11 mouse cellular contexts compared by ENCODE assay signal in the genomic region with DNA sequence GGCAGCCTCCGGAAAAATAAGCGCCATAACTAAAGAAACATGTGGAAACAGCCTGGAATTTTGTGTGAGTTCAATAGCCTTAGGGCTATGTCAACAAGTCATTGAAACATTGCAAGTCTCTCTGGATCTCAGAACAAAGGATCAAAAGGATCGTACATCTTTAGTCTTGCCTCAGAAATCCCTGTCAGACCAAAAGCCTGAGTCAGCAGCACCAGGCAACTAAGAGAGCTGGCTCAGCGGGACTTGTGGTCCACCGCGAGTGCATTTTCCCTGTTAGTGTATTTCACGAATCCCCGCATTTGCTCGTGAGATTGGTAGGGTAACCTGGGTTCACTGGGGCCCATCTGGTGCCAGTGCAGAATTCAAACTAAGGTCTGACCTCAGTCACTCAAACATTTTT. TPM values are rescaled to one million over a fixed set of nuclear protein-coding genes. Genes with fewer than 3 reads are reported as not detected.
A peak's percentile ranks its signal among the peaks of the same experiment; 100 is the strongest.
DNase-seq lines count a peak whose midpoint lies in the region; ATAC-seq and TF ChIP-seq lines count a peak whose summit lies in the region.
"Had no signal": no experiment of that assay in that cellular context is flagged by ENCODE, and none has a peak within 500 bp of the region (broad histone marks: within the 10 kb centered on the region; RNA-seq: fewer than 3 reads in every experiment).

No protein-coding gene starts in this region.

- H3K9ac ChIP-seq in liver, adult 2 months (ENCODE audit: low read depth, low read length): no peak overlapping the region
- no peak overlapping the region for H3K9ac ChIP-seq in liver, embryonic 12.5 days
- H3K9ac ChIP-seq in limb, embryonic 14.5 days (ENCODE audit: low read depth, low read length, severe bottlenecking): no peak overlapping the region
- H3K9ac ChIP-seq: forebrain, postnatal 0 days had no signal

- 42% methylated on average over 9 of the region's 9 CpGs for WGBS in liver, adult 2 months
- WGBS in liver, embryonic 12.5 days (ENCODE audit: insufficient replicate concordance): 66% methylated on average over 9 of the region's 9 CpGs
- 37% methylated on average over 9 of the region's 9 CpGs for WGBS in limb, embryonic 14.5 days

- no peaks in the 10 kb centered on the region for H3K36me3 ChIP-seq in liver, adult 2 months (ENCODE audit: control insufficient read depth, insufficient read depth, low read length)
- no peaks in the 10 kb centered on the region for H3K36me3 ChIP-seq in liver, embryonic 12.5 days
- no peaks in the 10 kb centered on the region for H3K36me3 ChIP-seq in limb, embryonic 14.5 days (ENCODE audit: control insufficient read depth, insufficient read depth, low read length)

- H3K27me3 ChIP-seq in liver, adult 2 months (ENCODE audit: control insufficient read depth, insufficient read depth, low read length): 0 out of 2 replicates have a peak, but pooled peaks cover 2% of the 10 kb centered on the region
- H3K27me3 ChIP-seq in liver, embryonic 12.5 days (replicated peaks): peaks cover 26% of the 10 kb centered on the region
- H3K27me3 ChIP-seq in limb, embryonic 14.5 days (ENCODE audit: control insufficient read depth, insufficient read depth, low read length): no peaks in the 10 kb centered on the region

- H3K9me3 ChIP-seq in liver, embryonic 12.5 days (replicated peaks): no peaks in the 10 kb centered on the region
- no peaks in the 10 kb centered on the region for H3K9me3 ChIP-seq in limb, embryonic 14.5 days (ENCODE audit: control insufficient read depth, low read length)

- H3K79me2 ChIP-seq in liver, adult 2 months (ENCODE audit: control insufficient read depth, insufficient read depth, low read length): no peaks in the 10 kb centered on the region

- H3K27ac ChIP-seq in liver, adult 2 months (replicated peaks; ENCODE audit: insufficient read depth, low read depth, low read length): peak overlapping the region; percentile 8; the same call in 1 of the 2 replicates
- no peak overlapping the region for H3K27ac ChIP-seq in liver, embryonic 12.5 days
- 0 out of 2 replicates have a peak overlapping the region, but pooled peaks have one; percentile 11 for H3K27ac ChIP-seq in limb, embryonic 14.5 days (replicated peaks; ENCODE audit: low read depth, low read length)

- no peaks in the 10 kb centered on the region; the same call in 1 of the 2 replicates for H3K4me1 ChIP-seq in liver, adult 2 months (ENCODE audit: control insufficient read depth, insufficient read depth, low read length)
- peaks cover 16% of the 10 kb centered on the region for H3K4me1 ChIP-seq in liver, embryonic 12.5 days
- H3K4me1 ChIP-seq in limb, embryonic 14.5 days (ENCODE audit: control insufficient read depth, insufficient read depth, low read length): peaks cover 10% of the 10 kb centered on the region

- TF ChIP-seq CTCF in liver, adult 2 months (IDR thresholded peaks at IDR 0.05; ENCODE audit: low read depth, low read length): no peak

- no peak for ATAC-seq in liver, embryonic 12.5 days
- ATAC-seq in limb, embryonic 14.5 days (ENCODE audit: low FRiP score, low read depth): no peak
- ATAC-seq: forebrain, postnatal 0 days; inflammation-experienced regulatory T-cells, adult 6 months had no signal

- DNase-seq in liver, adult 2 months (ENCODE audit: extremely low read depth, low read depth, low spot score): peak; percentile 71
- peak; percentile 90 for DNase-seq in NIH3T3 (ENCODE audit: low read depth)
- DNase-seq in embryo, embryonic 10.5 days (ENCODE audit: low spot score): peak; percentile 63
- DNase-seq in limb, embryonic 14.5 days (ENCODE audit: low spot score): peak; percentile 29
- DNase-seq in B cell, adult 2 months: no peak
- DNase-seq in urinary bladder, adult 18-20 months (ENCODE audit: low spot score in 2 of 2): no peak
- DNase-seq in cerebellum, postnatal 25 days: no peak
- DNase-seq: cerebellum, postnatal 14 days; forebrain, postnatal 0 days had no signal

- TF ChIP-seq POLR2A in liver, adult 2 months (IDR thresholded peaks at IDR 0.05; ENCODE audit: extremely low read depth, insufficient read depth, low read length): no peak
- no peak for TF ChIP-seq POLR2A in limb, embryonic 14.5 days (IDR thresholded peaks at IDR 0.05; ENCODE audit: borderline replicate concordance, extremely low read depth, insufficient read depth, insufficient read length)

- no peak overlapping the region for H3K4me2 ChIP-seq in liver, embryonic 12.5 days
- H3K4me2 ChIP-seq in limb, embryonic 14.5 days (replicated peaks; ENCODE audit: low read depth, low read length, severe bottlenecking): no peak overlapping the region

- no peak overlapping the region for H3K4me3 ChIP-seq in liver, adult 2 months (ENCODE audit: insufficient read depth, low read depth, low read length)
- no peak overlapping the region for H3K4me3 ChIP-seq in liver, embryonic 12.5 days
- no peak overlapping the region for H3K4me3 ChIP-seq in limb, embryonic 14.5 days (replicated peaks; ENCODE audit: low read length)

RNA-seq across cellular contexts. Expression of a gene that starts 1.2 kb away (rescaled TPM):
- total RNA-seq in liver, adult 2 months (2014; rRNA removed): 2.1 and 3.4 TPM in 2 replicates
- 0.36 and 0.78 TPM in 2 replicates for polyA plus RNA-seq in liver, adult 2 months (2012; rRNA removed)
- polyA plus RNA-seq in liver, embryonic 12.5 days (2016; fragmentation: Nextera tagmentation; extraction: Ambion mirVana): 7.6 and 8.7 TPM in 2 replicates
- polyA plus RNA-seq in limb, embryonic 14.5 days (2012; rRNA removed): 9.0 and 9.6 TPM in 2 replicates
- polyA plus RNA-seq in limb, embryonic 14.5 days (2014; fragmentation: Nextera tagmentation; extraction: Ambion mirVana): 20.6 and 24.4 TPM in 2 replicates

RNA-seq across cellular contexts. Expression of a gene that starts 52.1 kb away (rescaled TPM):
- total RNA-seq in liver, adult 2 months (2014; rRNA removed): 29.7 and 33.4 TPM in 2 replicates
- polyA plus RNA-seq in liver, adult 2 months (2012; rRNA removed): 49.3 and 58.0 TPM in 2 replicates
- 33.1 and 35.0 TPM in 2 replicates for polyA plus RNA-seq in liver, embryonic 12.5 days (2016; fragmentation: Nextera tagmentation; extraction: Ambion mirVana)
- 21.4 and 25.7 TPM in 2 replicates for polyA plus RNA-seq in limb, embryonic 14.5 days (2012; rRNA removed)
- polyA plus RNA-seq in limb, embryonic 14.5 days (2014; fragmentation: Nextera tagmentation; extraction: Ambion mirVana): 42.7 and 43.0 TPM in 2 replicates

Comparison
In these comparisons a context has a peak if more than half of its experiments do, and no peak if none do; other contexts are left out.
1. DNase-seq: peak in liver, adult 2 months (single experiment), NIH3T3 (single experiment), embryo, embryonic 10.5 days (single experiment) and limb, embryonic 14.5 days (single experiment); none in B cell, adult 2 months (0 of 2), urinary bladder, adult 18-20 months (0 of 2) and cerebellum, postnatal 25 days (0 of 2).